20 mouse cellular contexts compared by ENCODE assay signal in genomic region chr6:127840171-127840570, GRCm38 (mm10). TPM values are rescaled to one million over a fixed set of nuclear protein-coding genes. Genes with fewer than 3 reads are reported as not detected.
DNase-seq lines count a peak whose midpoint lies in the region; ATAC-seq lines count a peak whose summit lies in the region.
"Had no signal": no experiment of that assay in that cellular context is flagged by ENCODE, and none has a peak within 500 bp of the region (broad histone marks: within the 10 kb centered on the region; RNA-seq: fewer than 3 reads in every experiment).

No protein-coding gene starts in this region.

- H3K9me3 ChIP-seq in liver, embryonic 12.5 days (replicated peaks) = no peaks in the 10 kb centered on the region
- H3K9me3 ChIP-seq: forebrain, embryonic 15.5 days; heart, embryonic 10.5 days; hindbrain, embryonic 15.5 days; kidney, embryonic 15.5 days; stomach, embryonic 15.5 days had no signal

- intact Hi-C loops in left cerebral cortex, postnatal 25 days (cut with DNase I) = loop anchor here (1.0 to 5.0 kb wide), 3 partner anchors 70 to 178 kb away; no protein-coding TSS in a partner anchor

- H3K27ac ChIP-seq in liver, embryonic 12.5 days = no peak overlapping the region
- H3K27ac ChIP-seq: forebrain, embryonic 15.5 days; heart, embryonic 10.5 days; hindbrain, embryonic 15.5 days; kidney, embryonic 15.5 days; stomach, embryonic 15.5 days had no signal

- no peak overlapping the region for H3K4me2 ChIP-seq in liver, embryonic 12.5 days
- H3K4me2 ChIP-seq: forebrain, embryonic 15.5 days; hindbrain, embryonic 15.5 days; kidney, embryonic 15.5 days; stomach, embryonic 15.5 days had no signal

- H3K27me3 ChIP-seq in liver, embryonic 12.5 days (replicated peaks) = no peaks in the 10 kb centered on the region
- H3K27me3 ChIP-seq: forebrain, embryonic 15.5 days; hindbrain, embryonic 15.5 days; kidney, embryonic 15.5 days; stomach, embryonic 15.5 days had no signal

- H3K4me1 ChIP-seq in liver, embryonic 12.5 days = no peaks in the 10 kb centered on the region
- H3K4me1 ChIP-seq: forebrain, embryonic 15.5 days; heart, embryonic 10.5 days; hindbrain, embryonic 15.5 days; kidney, embryonic 15.5 days; stomach, embryonic 15.5 days had no signal

- no peak overlapping the region for H3K4me3 ChIP-seq in liver, embryonic 12.5 days
- H3K4me3 ChIP-seq: forebrain, embryonic 15.5 days; heart, embryonic 10.5 days; hindbrain, embryonic 15.5 days; kidney, embryonic 15.5 days; stomach, embryonic 15.5 days had no signal

- peak; percentile 11 to 42 for DNase-seq in layer of hippocampus, adult 8-10 months (ENCODE audit: low spot score in 2 of 2)
- no peak for DNase-seq in layer of hippocampus, adult 9-10 months (ENCODE audit: low spot score)
- peak; percentile 59 to 80 for DNase-seq in left cerebral cortex, adult 18-20 months (ENCODE audit: low spot score in 2 of 2)
- peak; percentile 29 to 90 for DNase-seq in left cerebral cortex, postnatal 25 days (ENCODE audit: low spot score in 2 of 2)
- DNase-seq in telencephalon, adult 2 months (ENCODE audit: low read depth, low spot score) = peak; percentile 70
- no peak for DNase-seq in ovary, postnatal 14 days (ENCODE audit: low spot score)
- DNase-seq: adrenal gland, postnatal 10 days; cerebellum, adult 18-20 months; cerebellum, postnatal 36 days; gastrocnemius, postnatal 36 days; heart, postnatal 10 days; liver; lung, adult 18-20 months had no signal

- ATAC-seq in liver, embryonic 12.5 days = no peak
- ATAC-seq: forebrain, embryonic 15.5 days; intestine, embryonic 16.5 days had no signal

- H3K36me3 ChIP-seq in liver, embryonic 12.5 days = no peaks in the 10 kb centered on the region
- H3K36me3 ChIP-seq: forebrain, embryonic 15.5 days; heart, embryonic 10.5 days; hindbrain, embryonic 15.5 days; kidney, embryonic 15.5 days; stomach, embryonic 15.5 days had no signal

- WGBS in liver, embryonic 12.5 days (ENCODE audit: insufficient replicate concordance) = 76% methylated on average over 7 of the region's 7 CpGs

- H3K9ac ChIP-seq in liver, embryonic 12.5 days = no peak overlapping the region
- H3K9ac ChIP-seq: forebrain, embryonic 15.5 days; hindbrain, embryonic 15.5 days; kidney, embryonic 15.5 days; stomach, embryonic 15.5 days had no signal

RNA-seq across cellular contexts. Expression of gene Tspan11, which starts 47.2 kb away (rescaled TPM):
- 1 to 10 TPM; 1.1 to 2.1 (median 1.9) TPM for total RNA-seq in layer of hippocampus, adult 8-10 months (2022)
- total RNA-seq in left cerebral cortex, adult 18-20 months (2021) = 1 to 10 TPM; 4.6 to 6.3 TPM
- total RNA-seq in left cerebral cortex, postnatal 25 days (2021) = 1 to 10 TPM; 8.9 to 9.0 TPM
- polyA plus RNA-seq in liver, embryonic 12.5 days (2016; fragmentation: Nextera tagmentation; extraction: Ambion mirVana) = 0.43 and 1.5 TPM in 2 replicates

Comparison
In these comparisons a context has a peak if more than half of its experiments do, and no peak if none do; other contexts are left out.
1. DNase-seq: peak in layer of hippocampus, adult 8-10 months (2 of 2), left cerebral cortex, adult 18-20 months (2 of 2), left cerebral cortex, postnatal 25 days (2 of 2) and telencephalon, adult 2 months (single experiment); none in layer of hippocampus, adult 9-10 months (single experiment) and ovary, postnatal 14 days (single experiment).